Mouse (Mus musculus) kidney, adult 2 months (tissue): ENCODE results near the gene Arhgap44.

Experiments used
- CTCF ChIP-seq: fragments of 200-500 bp; conservative IDR thresholded peaks from 2 replicates; pipeline ENCODE4 v1.5.1; 2011; ENCODE audit warnings: low read depth, mild to moderate bottlenecking, control low read depth, low read length, moderate library complexity, mixed read lengths; ENCODE audit not compliant: insufficient read depth, insufficient read length
- POLR2A ChIP-seq: fragments of 200-500 bp; IDR thresholded peaks from one replicate; pipeline ENCODE4 v1.6.1; 2011; ENCODE audit warnings: low read depth, low read length, control low read depth

DNA sequence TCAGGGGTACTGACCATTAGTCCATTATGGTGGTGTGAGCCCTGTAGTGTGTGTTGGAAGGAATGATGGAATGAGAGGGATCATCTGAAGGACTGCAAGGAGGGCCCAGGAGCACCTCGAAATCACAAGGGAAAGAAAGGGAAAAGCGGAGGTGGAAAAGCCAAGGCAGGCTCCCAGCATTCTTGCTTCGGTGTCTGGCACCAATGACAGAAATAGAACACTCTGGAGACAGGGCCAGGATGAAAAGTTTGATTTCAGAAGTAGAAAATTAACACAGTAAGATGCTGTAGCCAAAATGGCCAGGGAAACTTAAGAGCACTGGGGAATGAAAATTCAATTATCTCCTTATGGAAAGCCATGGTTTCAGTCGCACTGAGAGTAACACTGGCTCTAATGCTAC is 29.1 kb downstream of the Arhgap44 start:
- TF ChIP-seq POLR2A (no peak), CTCF (no peak)
